Mouse (Mus musculus) common myeloid progenitor, adult 5-6 weeks (primary cell): Measurements from ENCODE around the gene Gm21903. TPM values are rescaled to one million over a fixed set of nuclear protein-coding genes. Genes with fewer than 3 reads are reported as not detected.
"Not testable (repeated sequence)": the region's sequence is repeated elsewhere in the genome, so short reads cannot be mapped to it uniquely, and the experiment has no call there.

Experiments used
- ATAC-seq: replicated peaks from 2 replicates; pipeline ENCODE4 v1.8.0; 2016; ENCODE audit warnings: low read depth, mild to moderate bottlenecking, moderate TSS enrichment, inconsistent platforms; ENCODE audit not compliant: poor library complexity, severe bottlenecking
- total RNA-seq: library from RNA; stranded (forward); fragments of 200-1000, 187-1606 nt; gene quantifications from 2 replicates; pipeline ENCODE4 v1.2.3, GENCODE M21; 2017

Gm21903 gene
- not detected in 2 replicates for total RNA-seq

DNA sequence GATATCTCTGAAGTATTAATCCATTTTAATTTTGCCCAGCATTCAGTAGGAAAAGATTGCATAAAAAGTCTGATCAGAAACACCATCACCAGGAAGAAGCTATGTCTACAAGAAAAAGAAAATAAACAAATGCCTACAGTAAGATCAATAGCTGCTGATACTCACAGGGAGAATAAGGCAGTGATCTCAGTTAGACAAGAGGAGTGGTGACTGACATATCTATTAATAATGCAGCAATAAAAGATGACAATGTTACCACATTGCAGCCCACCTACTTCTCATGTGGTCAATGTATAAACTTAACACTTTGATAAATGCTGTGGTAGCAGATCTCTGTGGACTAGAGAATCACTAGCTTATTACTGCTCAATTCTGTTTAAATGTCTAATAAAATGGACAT lies at the start of gene Gm21903:
Gene Gm21903 (minus strand): TSS at position 101 of the 400 bp plus-strand sequence.
- ATAC-seq: no peak

DNA sequence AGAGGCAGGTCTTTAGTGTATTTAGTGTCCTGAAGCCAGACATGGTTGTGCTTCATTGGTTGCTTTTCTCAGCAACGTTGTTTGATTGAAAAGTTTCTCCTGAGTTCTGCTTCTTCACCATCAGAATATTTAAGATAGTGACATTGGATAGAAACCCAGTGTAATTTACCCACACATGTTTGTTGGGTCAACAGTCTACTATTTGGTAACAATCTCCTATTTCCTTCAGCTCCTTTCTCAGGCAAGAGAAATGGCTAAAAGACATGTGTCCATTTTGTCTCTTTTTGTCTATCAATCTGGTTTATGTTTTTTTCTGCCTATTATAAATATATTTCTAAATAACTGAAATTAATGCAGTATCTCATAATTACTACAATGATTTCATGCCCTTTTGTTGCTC lies 33.8 kb upstream of the Gm21903 start, which contains the start of gene Esp23:
Gene Esp23 (minus strand): TSS at position 101 of the 400 bp plus-strand sequence.
- ATAC-seq: no peak

DNA sequence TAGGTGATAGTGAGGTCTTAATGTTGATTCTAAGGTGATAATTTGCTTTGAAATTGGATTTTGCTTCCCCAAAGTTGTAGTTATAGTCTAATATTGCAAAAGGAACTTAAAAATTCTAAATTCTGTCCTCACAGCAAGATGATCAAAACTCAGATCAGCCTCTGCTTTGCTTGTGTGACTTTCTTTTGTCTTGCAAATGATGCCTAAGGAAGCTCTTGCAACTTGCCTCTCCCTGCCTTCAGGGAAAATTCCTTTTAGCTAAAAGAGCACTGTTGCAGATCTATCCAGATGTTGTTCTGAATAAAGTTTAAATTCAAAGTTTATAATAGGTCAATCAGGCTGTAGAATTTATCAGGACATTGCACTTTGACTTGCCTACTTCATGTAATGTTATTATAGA lies 20.5 kb upstream of the Gm21903 start:
- ATAC-seq: no peak

DNA sequence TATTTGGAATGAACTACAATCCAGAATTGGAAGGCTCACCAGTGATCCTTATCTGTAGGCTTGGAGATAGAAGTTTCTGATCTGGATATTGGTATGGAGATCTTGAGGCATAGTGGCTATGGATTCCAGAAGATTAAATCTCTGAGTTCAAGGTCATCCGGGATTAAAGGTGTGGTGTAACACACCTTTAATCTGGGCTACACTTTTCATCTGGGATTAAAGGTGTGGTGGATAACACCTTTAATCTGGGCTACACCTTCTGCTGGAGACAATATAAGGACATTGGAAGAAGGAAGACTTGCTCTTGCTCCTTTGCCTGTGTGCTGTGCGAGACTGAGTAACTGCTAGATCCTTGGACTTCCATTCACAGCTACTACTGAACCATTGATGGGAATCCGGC lies 6.7 kb downstream of the Gm21903 start, which contains the start of gene Esp24:
Gene Esp24 (plus strand): TSS at position 301 of the 400 bp plus-strand sequence.
- not testable (repeated sequence) for ATAC-seq

DNA sequence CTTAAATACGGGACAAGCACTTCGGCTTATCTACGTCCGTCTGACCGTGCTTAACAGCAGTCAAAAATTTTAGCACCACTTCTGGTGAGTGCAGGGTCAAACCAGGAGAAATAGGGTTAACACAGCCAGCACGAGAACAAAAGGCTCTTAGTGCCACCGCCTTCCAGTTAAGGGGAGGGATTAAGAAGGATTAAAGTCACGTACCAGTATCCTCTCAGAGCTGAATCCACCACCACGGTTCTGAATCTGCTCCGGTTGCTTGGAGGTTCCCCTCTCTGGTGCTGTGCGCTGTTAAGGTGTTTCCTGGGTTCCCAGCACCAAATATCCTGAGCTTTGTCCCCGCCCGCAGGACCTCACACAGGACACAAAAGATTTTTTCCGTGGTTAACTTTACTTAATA lies 26.0 kb downstream of the Gm21903 start:
- no peak for ATAC-seq

DNA sequence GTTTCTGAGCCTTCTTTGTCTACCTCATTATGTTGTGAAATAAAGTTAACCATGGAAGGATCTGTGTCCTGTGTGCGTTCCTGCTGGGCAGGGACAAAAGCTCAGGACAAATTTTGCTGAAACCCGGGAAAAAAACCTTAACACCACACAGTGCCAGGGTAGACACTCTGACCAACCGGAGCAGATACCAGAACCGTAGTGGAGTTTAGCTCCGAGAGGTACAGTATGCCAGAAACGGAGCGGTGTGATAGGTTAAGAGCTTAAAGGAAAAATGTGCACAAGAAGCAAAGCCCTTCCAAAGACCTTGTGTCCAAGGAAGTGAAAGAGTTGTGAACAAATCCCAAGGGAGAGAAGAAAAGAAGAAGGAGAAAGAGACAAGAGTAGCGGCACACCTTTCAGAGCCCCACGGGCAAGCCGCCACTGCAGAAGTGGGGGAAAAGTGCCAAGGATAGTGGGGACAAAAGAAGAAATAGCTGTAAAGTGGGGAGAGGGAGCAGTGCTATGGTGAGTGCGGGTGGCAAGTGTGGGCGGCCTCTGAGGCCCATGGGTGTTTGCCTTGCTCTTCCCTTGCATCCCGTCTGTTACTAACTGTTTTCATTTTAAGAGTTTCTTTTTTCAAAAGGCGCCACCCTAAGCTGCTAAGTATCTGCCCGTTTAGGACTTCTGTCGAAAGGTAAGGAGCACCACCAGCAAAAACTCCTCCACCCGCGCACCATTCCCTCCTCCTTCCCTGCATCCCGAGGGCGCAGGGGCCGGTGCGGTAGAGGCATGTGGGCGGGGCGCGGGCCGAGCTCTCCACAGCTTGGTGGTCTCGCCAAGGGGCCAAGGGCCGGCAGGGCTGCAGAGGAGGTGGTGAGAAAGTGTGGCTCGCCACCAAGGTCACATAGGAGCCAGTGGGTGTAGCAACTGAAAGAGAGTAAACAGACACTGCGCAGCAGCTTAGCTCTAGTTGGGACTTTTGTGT lies 32.2 kb downstream of the Gm21903 start:
- no peak for ATAC-seq

DNA sequence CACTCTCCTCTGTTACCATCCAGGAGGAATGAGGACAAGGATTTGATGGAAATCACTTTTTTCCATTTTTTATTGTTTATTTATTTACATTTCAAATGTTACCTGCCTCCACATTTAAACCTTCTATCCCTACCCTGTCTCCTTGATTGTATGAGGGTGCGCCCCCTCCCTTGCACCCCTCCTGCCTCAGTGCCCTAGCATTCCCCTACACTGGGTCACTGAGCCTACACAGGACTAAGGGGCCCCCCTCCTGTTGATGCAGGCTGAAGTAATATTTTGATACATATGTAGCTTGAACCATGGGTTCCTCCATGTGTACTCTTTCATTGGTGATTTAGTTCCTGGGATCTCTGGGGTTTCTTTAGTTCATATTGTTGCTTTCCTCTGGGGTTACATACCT lies 33.3 kb downstream of the Gm21903 start:
- no peak for ATAC-seq

Other genes with a start within 250 kb of the Gm21903 start
- not detected in 2 replicates for gene Esp24, start 6.6 kb downstream of the Gm21903 start, total RNA-seq
- gene Esp23, start 33.7 kb upstream of the Gm21903 start, total RNA-seq: not detected in 2 replicates
- gene Esp22, start 52.0 kb upstream of the Gm21903 start, total RNA-seq: not detected in 2 replicates